Mouse (Mus musculus): ENCODE results near the gene Dgat2. TPM values are rescaled to one million over a fixed set of nuclear protein-coding genes. Genes with fewer than 3 reads are reported as not detected.
A peak's percentile ranks its signal among the peaks of the same experiment; 100 is the strongest.

Gene Dgat2
- polyA plus RNA-seq, 1 experiment: 10.9 TPM

GRCm38 (mm10) chr7:99188630-99189029, 6.1 kb upstream of the Dgat2 start:
- H3K4me3 ChIP-seq (replicated peaks; ENCODE audit: control insufficient read depth, low read depth, low read length): no peak overlapping the region
- H3K27ac ChIP-seq (ENCODE audit: control insufficient read depth, insufficient read depth, low read depth, low read length, poor library complexity): peak overlapping the region; percentile 57
- WGBS: 46% methylated on average over 6 of the region's 6 CpGs
- peaks cover 10% of the 10 kb centered on the region; the same call in 1 of the 2 replicates for H3K4me1 ChIP-seq (ENCODE audit: control insufficient read depth, insufficient read depth, low read length)
- no peak for TF ChIP-seq CTCF (IDR thresholded peaks at IDR 0.05; ENCODE audit: control insufficient read depth, insufficient read depth, low read length)
- no peak for TF ChIP-seq POLR2A (IDR thresholded peaks at IDR 0.05; ENCODE audit: borderline replicate concordance, control insufficient read depth, low read depth, low read length)

- WGBS: 83% methylated on average over 5 of the region's 5 CpGs
Observed at GRCm38 (mm10) chr7:99187451-99187850, 4.9 kb upstream of the Dgat2 start.

GRCm38 (mm10) chr7:99185405-99185804, 2.9 kb upstream of the Dgat2 start:
- no peak overlapping the region for H3K4me3 ChIP-seq (replicated peaks; ENCODE audit: control insufficient read depth, low read depth, low read length)
- TF ChIP-seq POLR2A (IDR thresholded peaks at IDR 0.05; ENCODE audit: borderline replicate concordance, control insufficient read depth, low read depth, low read length) (no peak), CTCF (IDR thresholded peaks at IDR 0.05; ENCODE audit: control insufficient read depth, insufficient read depth, low read length) (no peak)
- peaks cover 5% of the 10 kb centered on the region; the same call in 1 of the 2 replicates for H3K4me1 ChIP-seq (ENCODE audit: control insufficient read depth, insufficient read depth, low read length)
- WGBS: 51% methylated on average over 3 of the region's 3 CpGs
- no peak overlapping the region for H3K27ac ChIP-seq (ENCODE audit: control insufficient read depth, insufficient read depth, low read depth, low read length, poor library complexity)

More at GRCm38 (mm10) chr7:99187451-99187850, 4.9 kb upstream of the Dgat2 start:
- TF ChIP-seq CTCF (IDR thresholded peaks at IDR 0.05; ENCODE audit: control insufficient read depth, insufficient read depth, low read length): no peak
- Histone ChIP-seq H3K27ac (ENCODE audit: control insufficient read depth, insufficient read depth, low read depth, low read length, poor library complexity) (no peak overlapping the region), H3K4me1 (ENCODE audit: control insufficient read depth, insufficient read depth, low read length) (peaks cover 10% of the 10 kb centered on the region; the same call in 1 of the 2 replicates), H3K4me3 (replicated peaks; ENCODE audit: control insufficient read depth, low read depth, low read length) (no peak overlapping the region)

- 3% methylated on average over 6 of the region's 6 CpGs for WGBS
- peaks cover 4% of the 10 kb centered on the region; the same call in 1 of the 2 replicates for H3K4me1 ChIP-seq (ENCODE audit: control insufficient read depth, insufficient read depth, low read length)
- peak overlapping the region; percentile 21; the same call in 1 of the 2 replicates for H3K27ac ChIP-seq (ENCODE audit: control insufficient read depth, insufficient read depth, low read depth, low read length, poor library complexity)
- no peak overlapping the region for H3K4me3 ChIP-seq (replicated peaks; ENCODE audit: control insufficient read depth, low read depth, low read length)
- TF ChIP-seq CTCF (IDR thresholded peaks at IDR 0.05; ENCODE audit: control insufficient read depth, insufficient read depth, low read length): no peak
- no peak for TF ChIP-seq POLR2A (IDR thresholded peaks at IDR 0.05; ENCODE audit: borderline replicate concordance, control insufficient read depth, low read depth, low read length)
Observed at GRCm38 (mm10) chr7:99183751-99184150, 1.2 kb upstream of the Dgat2 start.

- no peak for TF ChIP-seq CTCF (IDR thresholded peaks at IDR 0.05; ENCODE audit: control insufficient read depth, insufficient read depth, low read length)
- TF ChIP-seq POLR2A (IDR thresholded peaks at IDR 0.05; ENCODE audit: borderline replicate concordance, control insufficient read depth, low read depth, low read length): no peak
- Histone ChIP-seq H3K4me1 (ENCODE audit: control insufficient read depth, insufficient read depth, low read length) (peaks cover 2% of the 10 kb centered on the region; the same call in 1 of the 2 replicates), H3K4me3 (replicated peaks; ENCODE audit: control insufficient read depth, low read depth, low read length) (peak overlapping the region; percentile 68), H3K27ac (ENCODE audit: control insufficient read depth, insufficient read depth, low read depth, low read length, poor library complexity) (peak overlapping the region; percentile 81)
- 20% methylated on average over 14 of the region's 14 CpGs for WGBS
Observed at GRCm38 (mm10) chr7:99181619-99182431, 694 bp downstream of the Dgat2 start.

- no peak overlapping the region for H3K4me3 ChIP-seq (replicated peaks; ENCODE audit: control insufficient read depth, low read depth, low read length)
- WGBS: 52% methylated on average over 1 of the region's 1 CpGs
Observed at GRCm38 (mm10) chr7:99180162-99180561, 2.4 kb downstream of the Dgat2 start.

GRCm38 (mm10) chr7:99179271-99179670, 3.2 kb downstream of the Dgat2 start:
- Histone ChIP-seq H3K4me3 (replicated peaks; ENCODE audit: control insufficient read depth, low read depth, low read length) (no peak overlapping the region), H3K4me1 (ENCODE audit: control insufficient read depth, insufficient read depth, low read length) (peaks cover 2% of the 10 kb centered on the region; the same call in 1 of the 2 replicates), H3K27ac (ENCODE audit: control insufficient read depth, insufficient read depth, low read depth, low read length, poor library complexity) (no peak overlapping the region)
- no peak for TF ChIP-seq POLR2A (IDR thresholded peaks at IDR 0.05; ENCODE audit: borderline replicate concordance, control insufficient read depth, low read depth, low read length)
- TF ChIP-seq CTCF (IDR thresholded peaks at IDR 0.05; ENCODE audit: control insufficient read depth, insufficient read depth, low read length): no peak
- WGBS: 82% methylated on average over 9 of the region's 9 CpGs

More at GRCm38 (mm10) chr7:99180162-99180561, 2.4 kb downstream of the Dgat2 start:
- H3K27ac ChIP-seq (ENCODE audit: control insufficient read depth, insufficient read depth, low read depth, low read length, poor library complexity): no peak overlapping the region
- TF ChIP-seq POLR2A (IDR thresholded peaks at IDR 0.05; ENCODE audit: borderline replicate concordance, control insufficient read depth, low read depth, low read length): no peak
- TF ChIP-seq CTCF (IDR thresholded peaks at IDR 0.05; ENCODE audit: control insufficient read depth, insufficient read depth, low read length): no peak
- H3K4me1 ChIP-seq (ENCODE audit: control insufficient read depth, insufficient read depth, low read length): peaks cover 2% of the 10 kb centered on the region; the same call in 1 of the 2 replicates

- Histone ChIP-seq H3K4me1 (ENCODE audit: control insufficient read depth, insufficient read depth, low read length) (no peaks in the 10 kb centered on the region; the same call in none of the 2 replicates), H3K27ac (ENCODE audit: control insufficient read depth, insufficient read depth, low read depth, low read length, poor library complexity) (no peak overlapping the region), H3K4me3 (replicated peaks; ENCODE audit: control insufficient read depth, low read depth, low read length) (no peak overlapping the region)
- 85% methylated on average over 5 of the region's 5 CpGs for WGBS
- TF ChIP-seq POLR2A (IDR thresholded peaks at IDR 0.05; ENCODE audit: borderline replicate concordance, control insufficient read depth, low read depth, low read length): no peak
Observed at GRCm38 (mm10) chr7:99177386-99177785, 5.1 kb downstream of the Dgat2 start.

Measured in bone marrow, adult 2 months (tissue).